Mouse (Mus musculus): Measurements from ENCODE around the gene Trpm8. TPM values are rescaled to one million over a fixed set of nuclear protein-coding genes. Genes with fewer than 3 reads are reported as not detected.

Trpm8 gene
- polyA plus RNA-seq, 1 experiment from 2014 or later, result 0.14 TPM

DNA sequence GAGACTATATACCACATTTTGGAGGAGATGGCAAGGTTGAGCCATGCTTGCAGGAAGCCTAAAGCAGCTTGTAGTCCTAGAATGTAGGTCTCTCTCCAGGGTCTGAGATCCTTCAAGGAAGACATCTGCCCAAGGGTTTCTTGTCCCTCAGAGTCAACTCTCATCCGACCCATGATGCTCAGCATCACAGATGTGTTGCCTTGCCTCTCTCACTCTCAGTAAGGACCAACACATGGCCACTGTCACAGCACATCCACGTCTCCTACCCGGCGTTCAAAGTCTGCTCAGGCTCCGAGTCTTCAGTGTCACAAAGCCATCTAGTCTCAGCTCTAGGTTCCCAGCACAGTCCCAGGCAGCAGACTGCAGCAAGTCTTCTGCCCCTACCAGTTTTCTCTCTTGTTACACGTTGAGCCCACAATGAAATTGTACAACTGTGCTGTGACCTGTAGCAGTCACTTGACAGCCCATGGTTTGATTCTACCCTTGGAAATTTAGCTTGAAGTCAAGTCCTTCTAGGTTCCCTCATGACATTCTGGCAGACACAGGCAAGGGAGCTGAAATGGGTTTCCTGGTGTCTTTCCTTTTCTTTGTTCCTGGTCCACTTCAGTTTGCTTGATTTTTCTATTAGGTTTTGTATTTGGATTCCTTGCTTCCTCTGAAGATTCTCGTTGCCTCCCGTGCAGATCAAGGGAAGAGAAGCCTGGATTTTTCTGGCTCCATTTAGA lies 27.0 kb downstream of the Trpm8 start:
- H3K27ac ChIP-seq (replicated peaks; ENCODE audit: low read depth, low read length), result no peak overlapping the region
- ATAC-seq (ENCODE audit: low FRiP score, low TSS enrichment) (no peak), DNase-seq (no peak)
- H3K9me3 ChIP-seq (ENCODE audit: control insufficient read depth, low read length), result peaks cover 91% of the 10 kb centered on the region
- 61% methylated on average over 8 of the region's 8 CpGs for WGBS
- H3K4me1 ChIP-seq (ENCODE audit: control insufficient read depth, insufficient read depth, low read length), result no peaks in the 10 kb centered on the region
- H3K36me3 ChIP-seq (ENCODE audit: control insufficient read depth, insufficient read depth, low read length), result no peaks in the 10 kb centered on the region
- H3K4me3 ChIP-seq (replicated peaks; ENCODE audit: low read depth, low read length), result no peak overlapping the region
- no peak overlapping the region for H3K4me2 ChIP-seq (ENCODE audit: low read length)
- no peak overlapping the region for H3K9ac ChIP-seq (replicated peaks; ENCODE audit: low read length)
- H3K27me3 ChIP-seq (ENCODE audit: control insufficient read depth, insufficient read depth, low read length), result no peaks in the 10 kb centered on the region

- Histone ChIP-seq H3K36me3 (ENCODE audit: control insufficient read depth, insufficient read depth, low read length) (no peaks in the 10 kb centered on the region), H3K9me3 (ENCODE audit: control insufficient read depth, low read length) (peaks cover 91% of the 10 kb centered on the region), H3K9ac (replicated peaks; ENCODE audit: low read length) (no peak overlapping the region), H3K27ac (replicated peaks; ENCODE audit: low read depth, low read length) (no peak overlapping the region), H3K4me3 (replicated peaks; ENCODE audit: low read depth, low read length) (no peak overlapping the region), H3K4me1 (ENCODE audit: control insufficient read depth, insufficient read depth, low read length) (no peaks in the 10 kb centered on the region), H3K4me2 (ENCODE audit: low read length) (no peak overlapping the region), H3K27me3 (ENCODE audit: control insufficient read depth, insufficient read depth, low read length) (no peaks in the 10 kb centered on the region)
- DNase-seq (no peak), ATAC-seq (ENCODE audit: low FRiP score, low TSS enrichment) (no peak)
- WGBS, result 51% methylated on average over 6 of the region's 6 CpGs
These were observed 27.7 kb downstream of the Trpm8 start for GRCm38 (mm10) chr1:88305018-88305795.

- ATAC-seq (ENCODE audit: low FRiP score, low TSS enrichment) (no peak; the same call in 1 of the 2 replicates), DNase-seq (no peak)
- Histone ChIP-seq H3K27ac (replicated peaks; ENCODE audit: low read depth, low read length) (no peak overlapping the region), H3K9ac (replicated peaks; ENCODE audit: low read length) (no peak overlapping the region), H3K36me3 (ENCODE audit: control insufficient read depth, insufficient read depth, low read length) (no peaks in the 10 kb centered on the region), H3K27me3 (ENCODE audit: control insufficient read depth, insufficient read depth, low read length) (no peaks in the 10 kb centered on the region), H3K4me2 (ENCODE audit: low read length) (no peak overlapping the region), H3K4me3 (replicated peaks; ENCODE audit: low read depth, low read length) (no peak overlapping the region), H3K4me1 (ENCODE audit: control insufficient read depth, insufficient read depth, low read length) (no peaks in the 10 kb centered on the region), H3K9me3 (ENCODE audit: control insufficient read depth, low read length) (peaks cover 83% of the 10 kb centered on the region)
- WGBS, result 54% methylated on average over 1 of the region's 1 CpGs
These were observed 29.1 kb downstream of the Trpm8 start for GRCm38 (mm10) chr1:88306543-88306942.

DNA sequence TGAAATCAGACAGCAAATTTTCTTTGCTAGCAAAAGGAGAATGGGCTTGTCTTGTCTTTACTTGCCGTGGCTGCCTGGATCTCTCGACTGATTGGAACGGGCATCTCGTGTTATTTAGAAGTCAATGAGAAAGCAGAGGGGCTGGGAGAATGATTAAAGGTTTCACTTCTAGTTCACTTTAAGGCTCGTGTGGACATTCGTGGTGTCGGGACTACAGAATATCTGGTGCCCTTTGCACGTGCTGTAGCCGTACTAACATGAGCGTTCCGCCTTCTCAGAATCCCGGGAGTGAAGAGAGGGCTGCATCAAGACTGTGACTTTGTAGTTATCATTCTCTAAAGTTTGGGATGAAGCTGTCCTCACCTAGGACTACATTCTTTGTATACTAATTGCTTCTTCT lies 29.7 kb downstream of the Trpm8 start:
- 68% methylated on average over 12 of the region's 12 CpGs for WGBS
- H3K4me2 ChIP-seq (ENCODE audit: low read length), result no peak overlapping the region
- H3K9ac ChIP-seq (replicated peaks; ENCODE audit: low read length), result no peak overlapping the region
- no peaks in the 10 kb centered on the region for H3K27me3 ChIP-seq (ENCODE audit: control insufficient read depth, insufficient read depth, low read length)
- H3K9me3 ChIP-seq (ENCODE audit: control insufficient read depth, low read length), result peaks cover 78% of the 10 kb centered on the region
- H3K27ac ChIP-seq (replicated peaks; ENCODE audit: low read depth, low read length), result no peak overlapping the region
- H3K36me3 ChIP-seq (ENCODE audit: control insufficient read depth, insufficient read depth, low read length), result no peaks in the 10 kb centered on the region
- no peaks in the 10 kb centered on the region for H3K4me1 ChIP-seq (ENCODE audit: control insufficient read depth, insufficient read depth, low read length)
- DNase-seq (no peak), ATAC-seq (ENCODE audit: low FRiP score, low TSS enrichment) (no peak)
- no peak overlapping the region for H3K4me3 ChIP-seq (replicated peaks; ENCODE audit: low read depth, low read length)

DNA sequence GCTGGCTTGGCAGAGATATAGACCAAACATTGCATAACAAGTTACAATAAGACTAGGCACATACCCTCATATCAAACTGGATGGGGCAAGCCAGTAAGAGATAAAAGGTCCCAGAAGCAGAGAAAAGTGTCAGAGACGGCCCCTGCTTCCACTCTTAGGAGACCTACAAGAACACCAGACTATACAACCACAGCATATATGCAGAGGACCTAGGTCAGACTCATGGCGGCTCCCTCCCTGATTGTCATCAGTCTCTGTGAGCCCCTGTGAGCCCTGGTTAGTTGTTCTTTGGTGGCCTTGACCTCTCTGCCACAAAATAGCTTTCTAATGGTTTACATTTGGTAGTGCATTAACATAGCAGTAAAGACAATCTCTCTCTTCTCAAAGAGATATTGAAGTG lies 31.6 kb downstream of the Trpm8 start:
- H3K4me2 ChIP-seq (ENCODE audit: low read length), result no peak overlapping the region
- DNase-seq (no peak), ATAC-seq (ENCODE audit: low FRiP score, low TSS enrichment) (0 out of 2 replicates have a peak, but pooled peaks have one; percentile 4)
- H3K36me3 ChIP-seq (ENCODE audit: control insufficient read depth, insufficient read depth, low read length), result no peaks in the 10 kb centered on the region
- H3K27me3 ChIP-seq (ENCODE audit: control insufficient read depth, insufficient read depth, low read length), result no peaks in the 10 kb centered on the region
- H3K27ac ChIP-seq (replicated peaks; ENCODE audit: low read depth, low read length), result no peak overlapping the region
- WGBS, result 57% methylated on average over 2 of the region's 2 CpGs
- H3K9me3 ChIP-seq (ENCODE audit: control insufficient read depth, low read length), result peaks cover 62% of the 10 kb centered on the region
- no peak overlapping the region for H3K4me3 ChIP-seq (replicated peaks; ENCODE audit: low read depth, low read length)
- H3K4me1 ChIP-seq (ENCODE audit: control insufficient read depth, insufficient read depth, low read length), result no peaks in the 10 kb centered on the region
- no peak overlapping the region for H3K9ac ChIP-seq (replicated peaks; ENCODE audit: low read length)

GRCm38 (mm10) chr1:88309905-88310304 lies 32.4 kb downstream of the Trpm8 start:
- no peak overlapping the region for H3K4me2 ChIP-seq (ENCODE audit: low read length)
- no peak overlapping the region for H3K9ac ChIP-seq (replicated peaks; ENCODE audit: low read length)
- H3K4me3 ChIP-seq (replicated peaks; ENCODE audit: low read depth, low read length), result no peak overlapping the region
- WGBS, result 54% methylated on average over 3 of the region's 3 CpGs
- ATAC-seq (ENCODE audit: low FRiP score, low TSS enrichment) (peak; percentile 0; the same call in 1 of the 2 replicates), DNase-seq (no peak)
- no peaks in the 10 kb centered on the region for H3K36me3 ChIP-seq (ENCODE audit: control insufficient read depth, insufficient read depth, low read length)
- peaks cover 54% of the 10 kb centered on the region for H3K9me3 ChIP-seq (ENCODE audit: control insufficient read depth, low read length)
- H3K27ac ChIP-seq (replicated peaks; ENCODE audit: low read depth, low read length), result no peak overlapping the region
- H3K27me3 ChIP-seq (ENCODE audit: control insufficient read depth, insufficient read depth, low read length), result no peaks in the 10 kb centered on the region
- no peaks in the 10 kb centered on the region for H3K4me1 ChIP-seq (ENCODE audit: control insufficient read depth, insufficient read depth, low read length)

DNA sequence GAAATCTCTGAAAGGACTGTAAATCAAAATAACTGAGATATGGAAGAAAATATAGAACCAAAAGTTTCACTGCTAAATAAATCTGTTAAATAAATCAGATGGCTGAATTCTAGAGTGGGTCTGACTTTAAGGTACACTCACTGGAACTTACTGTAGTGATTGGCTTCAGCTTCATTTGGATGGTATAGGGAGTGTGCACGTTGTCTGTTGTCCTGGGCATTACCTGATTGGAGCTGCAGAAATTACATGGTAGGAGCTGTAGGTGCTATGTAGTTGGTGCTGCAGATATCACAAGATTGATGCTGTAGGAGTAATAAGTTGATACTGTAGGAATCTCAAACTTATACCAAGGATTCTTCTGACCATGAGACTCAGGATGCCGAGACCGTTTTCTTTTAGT lies 32.9 kb downstream of the Trpm8 start:
- no peak for ATAC-seq (ENCODE audit: low FRiP score, low TSS enrichment)
- 67% methylated on average over 3 of the region's 3 CpGs for WGBS
- DNase-seq, result no peak
- H3K36me3 ChIP-seq (ENCODE audit: control insufficient read depth, insufficient read depth, low read length), result no peaks in the 10 kb centered on the region
- H3K9ac ChIP-seq (replicated peaks; ENCODE audit: low read length), result no peak overlapping the region
- H3K9me3 ChIP-seq (ENCODE audit: control insufficient read depth, low read length), result peaks cover 49% of the 10 kb centered on the region
- H3K4me1 ChIP-seq (ENCODE audit: control insufficient read depth, insufficient read depth, low read length), result no peaks in the 10 kb centered on the region
- H3K27ac ChIP-seq (replicated peaks; ENCODE audit: low read depth, low read length), result no peak overlapping the region
- no peak overlapping the region for H3K4me3 ChIP-seq (replicated peaks; ENCODE audit: low read depth, low read length)
- H3K27me3 ChIP-seq (ENCODE audit: control insufficient read depth, insufficient read depth, low read length), result no peaks in the 10 kb centered on the region
- H3K4me2 ChIP-seq (ENCODE audit: low read length), result no peak overlapping the region

DNA sequence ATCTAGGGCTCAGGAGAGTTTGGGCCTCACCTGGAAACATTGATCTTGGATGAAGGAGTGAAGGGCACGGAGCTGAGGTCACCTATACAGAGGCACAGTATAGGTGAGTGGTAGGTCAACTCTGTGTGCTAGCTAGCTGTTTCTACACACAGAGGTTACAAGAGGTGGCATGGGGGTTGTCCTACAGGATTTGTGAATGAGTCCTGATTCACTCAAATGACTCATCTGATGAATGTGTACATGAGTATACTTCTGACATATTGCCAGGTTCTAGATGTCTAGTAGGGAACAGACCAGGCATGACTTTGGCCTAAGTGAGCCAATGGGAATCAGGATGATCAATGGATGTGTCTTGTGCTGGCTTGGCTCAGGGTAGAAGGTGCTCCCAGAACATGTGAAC lies 39.8 kb downstream of the Trpm8 start:
- Histone ChIP-seq H3K9me3 (ENCODE audit: control insufficient read depth, low read length) (no peaks in the 10 kb centered on the region), H3K27me3 (ENCODE audit: control insufficient read depth, insufficient read depth, low read length) (no peaks in the 10 kb centered on the region), H3K27ac (replicated peaks; ENCODE audit: low read depth, low read length) (no peak overlapping the region), H3K4me2 (ENCODE audit: low read length) (no peak overlapping the region), H3K9ac (replicated peaks; ENCODE audit: low read length) (no peak overlapping the region), H3K4me1 (ENCODE audit: control insufficient read depth, insufficient read depth, low read length) (no peaks in the 10 kb centered on the region), H3K4me3 (replicated peaks; ENCODE audit: low read depth, low read length) (no peak overlapping the region), H3K36me3 (ENCODE audit: control insufficient read depth, insufficient read depth, low read length) (no peaks in the 10 kb centered on the region)
- DNase-seq, result no peak
- no peak for ATAC-seq (ENCODE audit: low FRiP score, low TSS enrichment)
- WGBS, result 91% methylated on average over 1 of the region's 1 CpGs

Measured in midbrain, embryonic 14.5 days (tissue).